Mouse (Mus musculus) C2C12 (cell line): ENCODE results near the gene Tyk2. TPM values are rescaled to one million over a fixed set of nuclear protein-coding genes. Genes with fewer than 3 reads are reported as not detected.

Experiments used
- H3K27me3 ChIP-seq: one replicate; pipeline ENCODE4 v1.6.1; 2011; ENCODE audit not compliant: control insufficient read depth, insufficient read depth, insufficient read length
- H3K36me3 ChIP-seq: one replicate; pipeline ENCODE4 v1.6.1; 2011; ENCODE audit not compliant: control insufficient read depth, insufficient read depth
- H3K4me3 ChIP-seq: one replicate; pipeline ENCODE4 v1.5.1; 2011; ENCODE audit warnings: mild to moderate bottlenecking, control low read depth; ENCODE audit not compliant: poor library complexity, insufficient read depth, severe bottlenecking
- H3K79me2 ChIP-seq: one replicate; pipeline ENCODE4 v1.6.1; 2011; ENCODE audit not compliant: control insufficient read depth, insufficient read depth
- H3K79me3 ChIP-seq: one replicate; pipeline ENCODE4 v1.6.1; 2011; ENCODE audit warnings: low read depth, control low read depth
- H3ac ChIP-seq: one replicate; pipeline ENCODE3; 2011; ENCODE audit warnings: low read depth; ENCODE audit not compliant: control insufficient read depth, insufficient read length
- CEBPB ChIP-seq: IDR thresholded peaks from one replicate; pipeline ENCODE4 v1.6.1; 2011; ENCODE audit warnings: low read depth, mild to moderate bottlenecking, control low read depth, moderate library complexity
- CTCF ChIP-seq: IDR thresholded peaks from one replicate; pipeline ENCODE4 v1.5.1; 2011; ENCODE audit not compliant: control insufficient read depth, insufficient read depth, insufficient read length
- FOSL1 ChIP-seq: IDR thresholded peaks from one replicate; pipeline ENCODE4 v1.8.0; 2011; ENCODE audit warnings: mild to moderate bottlenecking, low read length; ENCODE audit not compliant: poor library complexity, insufficient read depth, severe bottlenecking
- MAX ChIP-seq: IDR thresholded peaks from one replicate; pipeline ENCODE4 v1.6.1; 2011; ENCODE audit warnings: mild to moderate bottlenecking, control low read depth
- MYOD1 ChIP-seq: IDR thresholded peaks from one replicate; pipeline ENCODE4 v1.6.1; 2011; ENCODE audit warnings: low read depth; ENCODE audit not compliant: control insufficient read depth, insufficient read length
- MYOG ChIP-seq: IDR thresholded peaks from one replicate; pipeline ENCODE4 v1.6.1; 2011; ENCODE audit not compliant: control insufficient read depth, insufficient read length; ENCODE audit errors: extremely low read depth
- USF1 ChIP-seq: IDR thresholded peaks from one replicate; pipeline ENCODE4 v1.6.1; 2011; ENCODE audit warnings: low read depth, mild to moderate bottlenecking, control low read depth, moderate library complexity
- polyA plus RNA-seq: library from polyadenylated mRNA; unstranded; fragments of >200 nt; fragmentation: generic; extraction: Trizol; gene quantifications from one replicate; pipeline ENCODE4 v1.2.1, GENCODE M21; 2012; ENCODE audit warnings: missing spikeins

Tyk2 gene
- polyA plus RNA-seq, 1 experiment = 8.7 TPM

- Histone ChIP-seq H3K36me3 (peaks cover 7% of the 10 kb centered on the region), H3K4me3 (no peak overlapping the region), H3K27me3 (no peaks in the 10 kb centered on the region), H3ac (no peak overlapping the region), H3K79me2 (no peaks in the 10 kb centered on the region), H3K79me3 (no peaks in the 10 kb centered on the region)
- TF ChIP-seq USF1 (no peak), CTCF (no peak), MYOG (no peak), FOSL1 (no peak)
Observed at GRCm38 (mm10) chr9:21125502-21126258, 5.4 kb downstream of the Tyk2 start.

GRCm38 (mm10) chr9:21124837-21125236 lies 6.2 kb downstream of the Tyk2 start:
- Histone ChIP-seq H3K36me3 (peaks cover 11% of the 10 kb centered on the region), H3K4me3 (no peak overlapping the region), H3K27me3 (no peaks in the 10 kb centered on the region), H3K79me2 (no peaks in the 10 kb centered on the region), H3K79me3 (no peaks in the 10 kb centered on the region), H3ac (no peak overlapping the region)
- TF ChIP-seq CEBPB (no peak), MAX (no peak), MYOG (no peak), FOSL1 (no peak), CTCF (no peak), MYOD1 (no peak), USF1 (no peak)

GRCm38 (mm10) chr9:21121483-21121882 lies 9.6 kb downstream of the Tyk2 start:
- Histone ChIP-seq H3K4me3 (no peak overlapping the region), H3ac (no peak overlapping the region), H3K36me3 (peaks cover 4% of the 10 kb centered on the region), H3K27me3 (no peaks in the 10 kb centered on the region), H3K79me3 (no peaks in the 10 kb centered on the region), H3K79me2 (no peaks in the 10 kb centered on the region)
- TF ChIP-seq MYOG (no peak), USF1 (no peak), MYOD1 (no peak), MAX (no peak), FOSL1 (no peak), CTCF (no peak), CEBPB (no peak)

GRCm38 (mm10) chr9:21117073-21117472 lies 14.0 kb downstream of the Tyk2 start:
- no peaks in the 10 kb centered on the region for H3K79me3 ChIP-seq
- peaks cover 4% of the 10 kb centered on the region for H3K36me3 ChIP-seq
- no peak overlapping the region for H3K4me3 ChIP-seq
- H3K27me3 ChIP-seq = no peaks in the 10 kb centered on the region
- H3K79me2 ChIP-seq = no peaks in the 10 kb centered on the region
- TF ChIP-seq MYOG (no peak), CTCF (no peak), FOSL1 (no peak), CEBPB (no peak), MYOD1 (peak; percentile 73), MAX (no peak), USF1 (peak; percentile 65)
- H3ac ChIP-seq = no peak overlapping the region

GRCm38 (mm10) chr9:21115105-21115504 lies 15.9 kb downstream of the Tyk2 start:
- TF ChIP-seq CTCF = no peak
- no peak for TF ChIP-seq USF1
- no peak for TF ChIP-seq FOSL1
- no peak for TF ChIP-seq CEBPB
- no peak for TF ChIP-seq MYOG
- TF ChIP-seq MYOD1 = no peak
- TF ChIP-seq MAX = no peak
- no peaks in the 10 kb centered on the region for H3K79me3 ChIP-seq
- H3K79me2 ChIP-seq = no peaks in the 10 kb centered on the region
- H3K27me3 ChIP-seq = no peaks in the 10 kb centered on the region
- peaks cover 3% of the 10 kb centered on the region for H3K36me3 ChIP-seq
- H3ac ChIP-seq = no peak overlapping the region
- H3K4me3 ChIP-seq = no peak overlapping the region
